Mouse (Mus musculus): ENCODE measurements around the gene Nol3. TPM values are rescaled to one million over a fixed set of nuclear protein-coding genes. Genes with fewer than 3 reads are reported as not detected.

The Nol3 gene
- total RNA-seq, 2 experiments from 2014 or later: 0.07 TPM; not detected in 1

- peak; percentile 33 for ATAC-seq (ENCODE audit: poor library complexity, severe bottlenecking)
Observed at GRCm38 (mm10) chr8:105305211-105306145, 29.5 kb downstream of the Nol3 start, which contains the start of gene Elmo3. Gene Elmo3 (plus strand): TSS chr8:105305601.

- no peak for ATAC-seq (ENCODE audit: poor library complexity, severe bottlenecking)
Observed at GRCm38 (mm10) chr8:105306146-105306691, 30.3 kb downstream of the Nol3 start.

DNA sequence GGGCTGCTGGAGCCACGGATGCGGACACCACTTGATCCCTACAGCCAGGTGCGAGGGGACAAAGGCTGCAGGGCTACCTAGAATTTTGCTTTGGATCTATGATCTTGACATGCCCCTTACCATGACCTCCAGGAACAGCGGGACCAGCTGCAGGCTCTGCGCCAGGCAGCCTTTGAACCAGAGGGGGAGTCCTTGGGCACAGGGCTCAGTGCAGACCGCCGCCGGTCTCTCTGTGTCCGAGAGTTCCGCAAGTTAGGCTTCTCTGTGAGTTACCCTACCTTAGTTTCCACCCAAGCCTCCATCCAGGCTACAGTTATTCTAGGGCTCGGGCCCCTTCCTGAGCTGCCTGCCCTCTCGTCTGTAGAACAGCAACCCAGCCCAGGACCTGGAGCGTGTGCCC lies 31.7 kb downstream of the Nol3 start:
- no peak for ATAC-seq (ENCODE audit: poor library complexity, severe bottlenecking)

DNA sequence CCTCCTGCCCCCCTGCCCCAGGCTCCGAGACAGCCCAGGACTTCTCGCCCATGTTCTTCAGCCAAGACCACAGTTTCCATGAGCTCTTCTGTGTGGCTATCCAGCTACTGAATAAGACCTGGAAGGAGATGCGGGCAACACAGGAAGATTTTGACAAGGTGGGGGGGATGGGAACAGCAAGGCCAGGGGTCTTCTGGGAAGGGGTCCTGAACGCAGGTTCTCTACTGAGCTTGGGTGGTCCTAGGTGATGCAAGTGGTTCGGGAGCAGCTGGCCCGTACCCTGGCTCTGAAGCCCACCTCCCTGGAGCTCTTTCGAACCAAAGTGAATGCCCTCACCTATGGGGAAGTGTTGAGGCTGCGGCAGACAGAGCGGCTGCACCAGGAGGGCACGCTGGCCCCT lies 32.5 kb downstream of the Nol3 start:
- no peak for ATAC-seq (ENCODE audit: poor library complexity, severe bottlenecking)

DNA sequence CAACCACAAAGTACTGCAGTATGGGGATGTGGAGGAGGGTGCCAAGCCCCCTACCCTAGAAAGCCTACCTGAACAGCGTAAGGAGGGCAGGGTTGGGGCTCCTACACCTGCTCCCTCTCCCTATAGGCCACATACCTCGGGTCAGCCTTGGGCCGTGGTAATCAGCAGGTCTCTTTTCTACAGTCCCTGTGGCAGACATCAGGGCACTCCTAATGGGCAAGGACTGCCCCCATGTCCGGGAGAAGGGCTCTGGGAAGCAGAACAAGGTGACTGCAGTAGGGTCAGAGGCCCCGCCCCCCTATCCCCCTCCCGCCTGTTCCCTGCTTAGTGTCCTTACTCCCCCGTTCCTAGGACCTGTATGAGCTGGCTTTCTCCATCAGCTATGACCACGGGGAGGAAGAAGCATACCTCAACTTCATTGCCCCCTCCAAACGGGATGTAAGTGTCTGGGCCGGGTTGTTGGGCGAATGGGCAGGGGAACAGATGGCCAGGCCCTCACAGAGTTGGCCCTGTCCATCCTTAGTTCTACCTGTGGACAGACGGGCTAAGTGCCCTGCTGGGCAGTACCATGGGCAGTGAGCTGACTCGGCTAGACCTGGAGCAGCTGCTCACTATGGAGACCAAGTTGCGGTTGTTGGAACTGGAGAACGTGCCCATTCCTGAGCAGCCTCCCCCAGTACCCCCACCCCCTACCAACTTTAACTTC lies 33.4 kb downstream of the Nol3 start:
- no peak for ATAC-seq (ENCODE audit: poor library complexity, severe bottlenecking)

GRCm38 (mm10) chr8:105310118-105310517 lies 34.2 kb downstream of the Nol3 start:
- no peak for ATAC-seq (ENCODE audit: poor library complexity, severe bottlenecking)

DNA sequence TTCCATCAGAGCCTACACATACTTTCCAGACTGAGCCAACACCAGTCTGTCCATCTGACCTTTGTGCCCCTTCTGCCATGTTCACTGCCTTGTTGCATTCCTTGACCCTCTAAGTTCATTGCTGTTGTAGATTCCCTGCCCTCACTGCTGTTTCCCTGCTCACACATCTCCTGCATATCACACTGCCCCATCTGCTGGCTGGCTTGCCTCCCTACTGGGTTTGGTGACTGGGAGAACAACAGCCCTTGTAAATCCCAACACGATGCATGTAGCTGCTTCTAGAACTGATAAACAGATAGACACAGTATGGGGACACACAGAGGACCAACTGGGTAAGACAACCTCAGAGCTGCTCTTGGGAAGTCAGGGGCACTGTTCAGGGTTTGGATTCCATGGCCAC lies 35.8 kb downstream of the Nol3 start:
- no peak for ATAC-seq (ENCODE audit: poor library complexity, severe bottlenecking)

- no peak for ATAC-seq (ENCODE audit: poor library complexity, severe bottlenecking)
Observed at GRCm38 (mm10) chr8:105312891-105313481, 37.0 kb downstream of the Nol3 start.

GRCm38 (mm10) chr8:105313622-105314402 lies 37.9 kb downstream of the Nol3 start:
- ATAC-seq (ENCODE audit: poor library complexity, severe bottlenecking): no peak

- no peak for ATAC-seq (ENCODE audit: poor library complexity, severe bottlenecking)
Observed at GRCm38 (mm10) chr8:105315073-105315769, 39.3 kb downstream of the Nol3 start.

- ATAC-seq (ENCODE audit: poor library complexity, severe bottlenecking): no peak
Observed at GRCm38 (mm10) chr8:105317941-105318340, 42.0 kb downstream of the Nol3 start.

GRCm38 (mm10) chr8:105318662-105319190 lies 42.8 kb downstream of the Nol3 start:
- ATAC-seq (ENCODE audit: poor library complexity, severe bottlenecking): no peak

- ATAC-seq (ENCODE audit: poor library complexity, severe bottlenecking): no peak
Observed at GRCm38 (mm10) chr8:105323183-105323582, 47.2 kb downstream of the Nol3 start.

- ATAC-seq (ENCODE audit: poor library complexity, severe bottlenecking): no peak
Observed at GRCm38 (mm10) chr8:105325641-105326093, 49.7 kb downstream of the Nol3 start.

GRCm38 (mm10) chr8:105326141-105326672 lies 50.3 kb downstream of the Nol3 start, which contains the start of the genes Lrrc29 and Tmem208:
Gene Lrrc29 (minus strand): TSS chr8:105326278.
Gene Tmem208 (plus strand): TSS chr8:105326354.
- ATAC-seq (ENCODE audit: poor library complexity, severe bottlenecking): peak; percentile 96

DNA sequence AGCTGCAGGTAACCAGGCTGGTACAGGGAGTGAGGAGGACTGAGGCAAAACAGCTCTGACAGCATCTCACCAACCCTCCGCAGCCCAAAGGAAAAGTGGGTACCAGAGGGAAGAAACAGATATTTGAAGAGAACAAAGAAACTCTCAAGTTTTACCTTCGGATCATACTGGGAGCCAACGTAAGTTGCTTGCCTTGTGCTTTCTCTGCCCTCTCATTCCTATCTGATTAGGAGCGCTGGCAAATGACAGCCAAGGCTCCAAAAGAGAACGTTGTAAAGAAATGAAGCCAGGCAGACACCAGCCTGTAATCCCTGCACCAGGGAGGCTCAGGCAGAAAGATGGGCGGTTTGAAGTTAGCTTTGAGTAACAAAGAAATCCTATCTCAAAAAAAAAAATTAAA lies 51.0 kb downstream of the Nol3 start:
- ATAC-seq (ENCODE audit: poor library complexity, severe bottlenecking): no peak

GRCm38 (mm10) chr8:105330325-105330724 lies 54.4 kb downstream of the Nol3 start:
- no peak for ATAC-seq (ENCODE audit: poor library complexity, severe bottlenecking)

- no peak for ATAC-seq (ENCODE audit: poor library complexity, severe bottlenecking)
Observed at GRCm38 (mm10) chr8:105331469-105331868, 55.5 kb downstream of the Nol3 start.
